Mouse (Mus musculus) layer of hippocampus, adult 9-10 months (tissue): ENCODE results near the gene Dppa2.
"Not testable (repeated sequence)": the region's sequence is repeated elsewhere in the genome, so short reads cannot be mapped to it uniquely, and the experiment has no call there.

ENCODE experiments used
- DNase-seq: peaks from one replicate; pipeline ENCODE4 v3.0.0; 2022; ENCODE audit warnings: low spot score

The Dppa2 gene

GRCm38 (mm10) chr16:48303509-48303908 lies at the start of gene Dppa2:
Gene Dppa2 (plus strand): TSS chr16:48303908.
- DNase-seq, result no peak

- DNase-seq, result no peak
These were observed 49.1 kb upstream of the Dppa2 start for GRCm38 (mm10) chr16:48254584-48254983.

GRCm38 (mm10) chr16:48259519-48259918 lies 44.2 kb upstream of the Dppa2 start:
- no peak for DNase-seq

GRCm38 (mm10) chr16:48262901-48263300 lies 40.8 kb upstream of the Dppa2 start:
- DNase-seq, result no peak

GRCm38 (mm10) chr16:48265856-48266255 lies 37.9 kb upstream of the Dppa2 start:
- no peak for DNase-seq

- no peak for DNase-seq
These were observed 26.8 kb upstream of the Dppa2 start for GRCm38 (mm10) chr16:48276940-48277339.

- DNase-seq, result no peak
These were observed 22.8 kb upstream of the Dppa2 start for GRCm38 (mm10) chr16:48280883-48281282.

GRCm38 (mm10) chr16:48282801-48283200 lies 20.9 kb upstream of the Dppa2 start:
- DNase-seq, result no peak

GRCm38 (mm10) chr16:48283517-48283916 lies 20.2 kb upstream of the Dppa2 start, which contains the start of gene Dppa4:
Gene Dppa4 (plus strand): TSS chr16:48283733.
- DNase-seq, result no peak

- no peak for DNase-seq
These were observed 18.2 kb upstream of the Dppa2 start for GRCm38 (mm10) chr16:48285517-48285916.

GRCm38 (mm10) chr16:48297384-48298136 lies 6.1 kb upstream of the Dppa2 start:
- DNase-seq, result no peak

- no peak for DNase-seq
These were observed 3.8 kb upstream of the Dppa2 start for GRCm38 (mm10) chr16:48299884-48300283.

GRCm38 (mm10) chr16:48303983-48304382 lies 275 bp downstream of the Dppa2 start:
- no peak for DNase-seq

- DNase-seq, result not testable (repeated sequence)
These were observed 5.2 kb downstream of the Dppa2 start for GRCm38 (mm10) chr16:48308916-48309315.

- DNase-seq, result no peak
These were observed 6.4 kb downstream of the Dppa2 start for GRCm38 (mm10) chr16:48309912-48310630.

- DNase-seq, result no peak
These were observed 11.6 kb downstream of the Dppa2 start for GRCm38 (mm10) chr16:48315294-48315693.

GRCm38 (mm10) chr16:48320781-48321180 lies 17.1 kb downstream of the Dppa2 start:
- no peak for DNase-seq

- no peak for DNase-seq
These were observed 19.4 kb downstream of the Dppa2 start for GRCm38 (mm10) chr16:48323133-48323532.

GRCm38 (mm10) chr16:48323602-48324345 lies 20.1 kb downstream of the Dppa2 start:
- DNase-seq, result no peak

- no peak for DNase-seq
These were observed 23.2 kb downstream of the Dppa2 start for GRCm38 (mm10) chr16:48326903-48327302.

GRCm38 (mm10) chr16:48328420-48328819 lies 24.7 kb downstream of the Dppa2 start:
- no peak for DNase-seq

GRCm38 (mm10) chr16:48331822-48332221 lies 28.1 kb downstream of the Dppa2 start:
- DNase-seq, result no peak

GRCm38 (mm10) chr16:48335326-48335725 lies 31.6 kb downstream of the Dppa2 start:
- DNase-seq, result no peak
